Mouse (Mus musculus): Measurements from ENCODE around the gene Trrap.

Gene Trrap

GRCm38 (mm10) chr5:144780654-144781053 lies 13.1 kb downstream of the Trrap start:
- no peak for DNase-seq (ENCODE audit: low read depth in 2 of 2, low spot score in 2 of 2)

- DNase-seq (ENCODE audit: low read depth in 2 of 2, low spot score in 2 of 2) = no peak
Measured at GRCm38 (mm10) chr5:144786464-144786863, 18.9 kb downstream of the Trrap start.

- DNase-seq (ENCODE audit: low read depth in 2 of 2, low spot score in 2 of 2) = no peak
Measured at GRCm38 (mm10) chr5:144793374-144793773, 25.8 kb downstream of the Trrap start.

- DNase-seq (ENCODE audit: low read depth in 2 of 2, low spot score in 2 of 2) = no peak
Measured at GRCm38 (mm10) chr5:144794687-144795086, 27.2 kb downstream of the Trrap start.

GRCm38 (mm10) chr5:144797116-144797515 lies 29.6 kb downstream of the Trrap start:
- no peak for DNase-seq (ENCODE audit: low read depth in 2 of 2, low spot score in 2 of 2)

GRCm38 (mm10) chr5:144803066-144803465 lies 35.5 kb downstream of the Trrap start:
- no peak for DNase-seq (ENCODE audit: low read depth in 2 of 2, low spot score in 2 of 2)

GRCm38 (mm10) chr5:144804181-144804580 lies 36.6 kb downstream of the Trrap start:
- no peak for DNase-seq (ENCODE audit: low read depth in 2 of 2, low spot score in 2 of 2)

GRCm38 (mm10) chr5:144806931-144807330 lies 39.4 kb downstream of the Trrap start:
- no peak for DNase-seq (ENCODE audit: low read depth in 2 of 2, low spot score in 2 of 2)

GRCm38 (mm10) chr5:144828365-144829102 lies 61.0 kb downstream of the Trrap start:
- DNase-seq (ENCODE audit: low read depth in 2 of 2, low spot score in 2 of 2) = no peak

GRCm38 (mm10) chr5:144829631-144830030 lies 62.1 kb downstream of the Trrap start:
- no peak for DNase-seq (ENCODE audit: low read depth in 2 of 2, low spot score in 2 of 2)

- no peak for DNase-seq (ENCODE audit: low read depth in 2 of 2, low spot score in 2 of 2)
Measured at GRCm38 (mm10) chr5:144831840-144832469, 64.4 kb downstream of the Trrap start.

- DNase-seq (ENCODE audit: low read depth in 2 of 2, low spot score in 2 of 2) = peak in 1 of 2 experiments; percentile 7
Measured at GRCm38 (mm10) chr5:144836100-144836499, 68.6 kb downstream of the Trrap start.

GRCm38 (mm10) chr5:144845352-144845751 lies 77.8 kb downstream of the Trrap start:
- no peak for DNase-seq (ENCODE audit: low read depth in 2 of 2, low spot score in 2 of 2)

GRCm38 (mm10) chr5:144848735-144849134 lies 81.2 kb downstream of the Trrap start:
- DNase-seq (ENCODE audit: low read depth in 2 of 2, low spot score in 2 of 2) = no peak

GRCm38 (mm10) chr5:144849932-144850331 lies 82.4 kb downstream of the Trrap start:
- DNase-seq (ENCODE audit: low read depth in 2 of 2, low spot score in 2 of 2) = no peak

- no peak for DNase-seq (ENCODE audit: low read depth in 2 of 2, low spot score in 2 of 2)
Measured at GRCm38 (mm10) chr5:144851820-144852219, 84.3 kb downstream of the Trrap start.

- DNase-seq (ENCODE audit: low read depth in 2 of 2, low spot score in 2 of 2) = no peak
Measured at GRCm38 (mm10) chr5:144853931-144854330, 86.4 kb downstream of the Trrap start.

GRCm38 (mm10) chr5:144855936-144856335 lies 88.4 kb downstream of the Trrap start:
- DNase-seq (ENCODE audit: low read depth in 2 of 2, low spot score in 2 of 2) = no peak

- no peak for DNase-seq (ENCODE audit: low read depth in 2 of 2, low spot score in 2 of 2)
Measured at GRCm38 (mm10) chr5:144858527-144858926, 91.0 kb downstream of the Trrap start.

GRCm38 (mm10) chr5:144859284-144859683 lies 91.8 kb downstream of the Trrap start:
- DNase-seq (ENCODE audit: low read depth in 2 of 2, low spot score in 2 of 2) = no peak

GRCm38 (mm10) chr5:144860913-144861312 lies 93.4 kb downstream of the Trrap start:
- no peak for DNase-seq (ENCODE audit: low read depth in 2 of 2, low spot score in 2 of 2)

GRCm38 (mm10) chr5:144866923-144867322 lies 99.4 kb downstream of the Trrap start:
- DNase-seq (ENCODE audit: low read depth in 2 of 2, low spot score in 2 of 2) = no peak

- no peak for DNase-seq (ENCODE audit: low read depth in 2 of 2, low spot score in 2 of 2)
Measured at GRCm38 (mm10) chr5:144869466-144869865, 101.9 kb downstream of the Trrap start.
